Mouse (Mus musculus) spleen, adult 18-20 months (tissue): Measurements from ENCODE around the gene Rasal2.

Source experiments
- DNase-seq, 2 experiments: peaks; one replicate each; pipeline ENCODE4 v3.0.0; 2022; ENCODE audit warnings: mixed read lengths in 2 of 2

Gene Rasal2

DNA sequence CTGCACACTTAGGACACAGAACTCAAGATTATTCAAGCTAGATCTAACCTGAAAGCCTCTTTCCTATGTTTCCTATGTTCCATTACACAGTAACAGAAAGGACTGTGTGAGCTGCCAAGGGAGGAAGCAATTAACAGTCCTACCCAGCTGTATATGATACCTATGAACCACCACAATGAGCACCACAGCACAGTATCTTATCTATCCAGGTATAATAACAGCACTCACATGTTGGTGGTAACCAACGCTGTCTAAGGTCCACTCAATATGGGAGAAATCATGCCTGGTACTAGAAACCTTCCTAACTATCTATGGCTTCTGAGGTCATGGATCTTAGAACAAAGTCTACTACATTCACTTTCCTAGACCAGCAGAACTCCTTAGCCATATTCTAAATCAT is 89.3 kb downstream of the Rasal2 start:
- no peak for DNase-seq

DNA sequence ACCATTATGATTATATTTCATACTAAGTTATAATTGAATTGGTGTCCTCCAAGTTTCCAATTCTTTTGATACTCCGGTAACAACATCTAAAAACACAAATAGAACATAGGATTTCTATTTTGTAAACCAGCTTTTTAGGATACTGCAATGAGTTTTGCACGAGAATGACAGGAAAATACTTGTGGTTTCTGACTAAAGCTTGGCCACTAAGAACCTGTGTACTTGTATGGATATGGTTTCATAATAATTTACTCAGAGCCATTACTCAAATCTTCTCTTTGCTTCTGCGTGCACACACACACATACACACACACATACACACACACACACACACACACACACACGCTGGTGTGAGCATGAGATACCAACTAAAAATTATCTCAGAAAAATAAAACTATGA is 93.5 kb downstream of the Rasal2 start:
- DNase-seq: no peak

DNA sequence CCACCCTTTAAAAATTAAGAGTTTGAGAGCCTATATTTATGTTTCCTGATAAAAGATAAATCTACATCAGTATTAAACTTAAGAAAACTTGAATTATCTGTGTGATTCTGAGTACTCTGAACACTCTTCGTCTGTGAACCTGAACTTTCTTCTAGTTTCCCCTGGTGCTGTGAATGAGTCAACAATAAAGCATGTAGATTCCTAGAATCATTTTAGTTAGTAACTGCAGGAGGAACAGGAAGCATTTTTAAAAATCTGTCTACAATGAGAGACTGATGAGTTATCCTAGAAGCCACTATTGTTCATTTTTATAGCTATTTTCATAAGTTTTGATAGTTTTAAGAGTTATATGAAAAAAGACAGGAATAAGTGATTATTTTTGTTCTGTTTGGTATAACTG is 111.1 kb downstream of the Rasal2 start:
- DNase-seq: no peak

DNA sequence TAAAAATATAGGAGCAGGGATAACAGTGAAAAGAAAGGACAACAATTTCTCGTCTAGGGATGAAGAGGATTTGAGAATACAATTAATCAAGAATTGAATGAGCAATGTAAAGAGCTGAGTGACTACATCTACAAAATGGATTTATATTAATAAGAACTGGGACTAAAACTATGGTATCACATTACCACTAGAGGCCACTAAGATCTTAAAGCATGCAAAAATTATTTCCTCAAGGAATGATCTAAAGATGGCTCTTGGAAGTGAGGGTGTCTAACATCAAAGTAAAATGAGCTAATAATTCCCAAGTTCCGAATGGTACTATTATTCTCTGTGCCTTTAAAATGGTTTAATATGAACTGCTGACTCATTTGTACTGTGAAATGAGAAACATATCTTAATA is 112.8 kb downstream of the Rasal2 start:
- no peak for DNase-seq

DNA sequence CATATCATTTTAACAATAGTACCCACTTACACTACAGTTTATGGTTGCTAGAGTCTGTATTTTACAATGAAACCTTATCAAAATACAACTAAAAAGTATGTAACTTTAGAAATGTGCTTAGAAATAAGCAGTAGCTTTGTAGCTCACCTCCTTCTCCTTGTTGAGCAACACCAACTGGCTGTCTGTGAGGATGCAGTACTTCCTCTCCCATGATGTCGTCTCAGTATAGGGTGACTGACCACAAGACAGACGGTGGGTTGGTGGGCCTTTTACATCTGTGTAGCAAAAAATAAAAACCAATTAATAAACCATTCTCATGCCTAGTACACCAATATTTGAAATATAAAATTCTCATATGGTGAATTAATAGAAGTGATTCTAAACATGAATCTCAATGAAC is 113.4 kb downstream of the Rasal2 start:
- no peak for DNase-seq

DNA sequence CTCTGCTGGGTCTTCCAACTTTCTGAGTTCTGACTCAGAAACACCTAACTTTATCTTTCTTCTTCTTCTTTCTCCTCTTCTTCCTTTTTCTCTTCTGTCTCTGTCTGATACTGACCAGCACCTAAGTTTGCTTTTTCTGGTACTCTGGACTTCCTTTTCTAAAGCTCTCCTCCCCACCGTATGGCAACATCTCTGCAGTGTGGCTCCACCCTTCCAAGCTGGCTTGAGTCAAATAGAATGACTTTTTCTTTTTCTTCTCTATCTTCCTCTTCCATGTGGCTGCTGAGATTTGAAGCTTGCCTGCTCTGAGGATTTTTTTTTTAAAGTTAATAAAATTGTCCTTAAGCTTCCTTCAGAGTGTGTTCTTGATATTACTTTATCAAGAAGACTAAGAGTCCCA is 115.3 kb downstream of the Rasal2 start:
- DNase-seq: no peak

DNA sequence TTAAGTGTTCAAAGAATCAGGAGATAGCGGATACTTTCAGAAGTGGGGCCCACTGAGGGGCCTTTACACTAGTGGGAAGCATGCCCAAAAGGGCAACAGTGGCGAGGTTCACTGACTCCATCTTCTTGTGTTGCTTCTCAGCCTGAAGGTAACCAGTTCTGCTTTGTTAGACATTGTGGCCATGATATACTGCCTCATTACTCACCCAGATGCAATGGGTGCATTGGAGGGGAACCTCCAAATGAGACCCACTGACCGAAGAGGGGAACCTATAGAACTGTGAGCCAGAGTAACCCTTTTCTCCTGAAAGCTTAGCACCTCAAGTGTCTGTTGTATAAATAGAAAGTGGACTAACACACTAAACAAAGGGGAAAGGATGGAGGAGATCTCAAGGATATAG is 116.5 kb downstream of the Rasal2 start:
- no peak for DNase-seq

DNA sequence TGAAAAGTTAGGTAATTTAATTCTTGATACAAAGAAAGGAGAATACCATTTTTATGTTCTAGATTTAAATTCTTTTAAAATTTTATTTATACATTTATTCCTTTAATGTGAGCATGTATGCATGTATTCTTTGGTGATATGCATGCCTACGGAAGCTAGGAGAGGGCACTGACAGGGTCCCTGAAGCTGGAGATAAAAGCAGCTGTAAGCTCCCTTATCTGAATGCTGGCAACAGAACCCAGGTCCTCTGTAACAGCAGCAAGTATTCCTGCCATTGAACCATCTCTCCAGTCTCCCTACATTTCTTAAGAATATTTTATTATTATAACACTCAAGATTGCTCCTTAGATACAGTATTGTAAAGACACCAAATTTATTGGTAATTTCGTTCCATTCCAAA is 122.2 kb downstream of the Rasal2 start:
- no peak for DNase-seq

DNA sequence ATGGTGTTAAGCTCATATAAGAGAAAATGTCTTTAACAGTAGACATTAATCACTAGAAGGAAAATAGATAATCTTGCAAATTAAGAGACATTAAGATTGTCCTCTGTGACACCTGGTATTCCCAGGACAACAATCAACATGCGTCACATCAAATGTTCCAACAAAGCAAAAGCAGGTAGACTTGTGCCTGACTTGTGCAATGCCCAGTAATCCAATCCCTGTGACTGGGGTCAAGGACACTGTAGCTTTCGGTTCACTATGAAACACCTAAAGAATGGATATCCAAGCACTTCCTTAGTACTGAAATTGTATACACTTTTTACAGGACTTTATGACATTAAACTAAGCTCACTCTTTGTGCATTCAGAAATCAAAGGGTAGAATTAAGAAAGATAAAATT is 123.1 kb downstream of the Rasal2 start:
- no peak for DNase-seq

DNA sequence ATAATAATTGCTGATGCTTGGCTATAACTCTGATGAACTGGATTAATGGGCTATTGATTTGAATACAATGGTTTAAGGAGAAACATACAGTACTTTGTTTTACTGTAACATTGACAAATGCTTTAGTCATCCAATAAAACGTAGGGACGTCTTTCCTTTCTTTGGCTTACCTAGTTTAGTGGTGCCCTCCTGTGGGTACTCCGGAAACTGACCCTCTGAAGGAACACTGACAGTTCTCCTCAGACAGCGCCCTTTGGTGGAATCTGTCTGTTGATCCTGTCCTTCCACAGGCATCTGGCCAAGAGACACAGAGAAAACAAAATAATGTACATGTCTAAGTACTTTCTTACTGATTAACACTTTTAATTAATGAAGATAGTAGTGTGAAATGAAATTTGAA is 125.8 kb downstream of the Rasal2 start:
- DNase-seq: no peak

DNA sequence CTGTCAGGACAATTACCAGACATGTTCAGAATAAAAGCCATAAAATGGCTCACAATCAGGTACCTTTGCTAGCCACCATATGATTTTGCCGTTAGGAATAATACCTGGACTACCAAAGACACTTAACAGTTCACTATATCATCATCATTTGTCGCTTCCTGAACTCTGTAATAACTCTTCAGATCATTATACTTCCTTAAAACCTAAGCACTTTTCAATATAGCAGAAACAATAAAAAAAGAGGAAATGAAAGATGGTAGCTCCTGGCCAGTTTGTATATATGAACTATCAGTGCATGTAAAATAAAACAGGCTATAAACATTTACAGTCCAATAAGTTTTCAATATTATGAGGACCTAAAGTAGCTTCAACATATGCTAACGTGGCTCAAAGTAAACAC is 127.0 kb downstream of the Rasal2 start:
- DNase-seq: no peak

DNA sequence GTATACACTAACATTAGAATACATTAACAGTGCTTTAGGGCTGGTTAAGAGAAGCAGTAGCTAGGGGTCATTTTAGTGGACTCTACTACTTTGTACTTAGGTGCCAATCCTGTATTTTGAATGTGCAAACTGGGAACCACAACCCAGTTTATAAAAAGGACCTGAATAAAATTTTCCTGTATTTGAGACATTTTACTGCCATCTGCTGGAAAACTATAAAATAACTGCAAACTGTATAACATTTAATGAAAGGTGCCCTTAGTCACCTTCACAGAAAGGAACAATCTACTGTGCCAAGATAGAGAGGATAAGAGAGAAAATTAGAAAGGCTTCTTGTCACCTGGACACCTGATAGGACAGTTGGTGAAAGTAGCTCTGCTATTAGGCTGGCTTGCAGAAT is 131.6 kb downstream of the Rasal2 start:
- no peak for DNase-seq

DNA sequence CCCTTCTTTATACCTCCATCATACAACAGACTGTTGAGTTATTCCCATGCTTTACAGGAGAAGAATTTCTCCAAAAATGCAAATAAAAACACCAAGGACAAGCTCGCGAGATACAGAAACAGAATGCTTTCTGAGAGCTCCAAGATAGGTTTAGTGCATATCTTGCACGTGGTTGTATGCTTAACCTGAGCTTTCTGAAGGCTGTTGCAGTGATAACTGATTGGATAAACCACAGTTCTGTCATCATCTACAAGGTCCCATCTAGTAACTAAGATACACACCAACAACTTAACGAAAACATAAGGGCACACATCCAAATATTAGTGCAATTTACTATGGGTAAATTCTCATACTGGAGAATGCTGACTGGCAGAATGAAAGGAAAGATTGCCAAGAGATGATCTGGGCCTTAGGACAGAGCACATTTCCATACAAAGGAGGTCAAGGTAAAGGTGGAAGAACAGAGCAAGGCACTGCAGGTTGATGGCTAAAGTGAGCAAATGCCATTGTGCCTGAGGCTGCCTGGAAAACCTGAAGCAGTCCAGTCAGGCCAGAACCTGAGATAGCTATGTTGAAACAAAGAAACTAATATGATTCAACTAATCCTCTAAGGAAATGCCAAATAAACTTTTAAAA is 136.6 kb downstream of the Rasal2 start:
- DNase-seq: no peak

DNA sequence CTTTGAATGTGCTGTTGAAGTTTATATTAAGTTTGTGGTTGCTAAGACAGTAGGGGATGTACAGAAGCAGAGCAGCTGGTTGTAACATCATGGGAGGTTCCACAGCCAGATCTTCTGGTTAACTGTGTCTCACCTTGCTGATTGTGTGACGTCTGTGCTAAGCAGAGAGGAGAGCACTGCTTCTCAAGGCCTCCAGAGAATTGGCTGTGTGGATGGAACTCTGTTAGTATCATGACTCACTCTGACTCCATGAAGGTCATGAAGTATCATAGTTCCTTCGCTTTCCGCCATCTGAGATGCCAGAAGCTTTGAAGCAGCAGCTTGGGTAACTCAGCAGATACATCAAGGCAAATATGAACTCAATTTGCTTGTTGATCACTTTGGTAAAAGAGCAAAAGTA is 144.5 kb downstream of the Rasal2 start:
- no peak for DNase-seq

DNA sequence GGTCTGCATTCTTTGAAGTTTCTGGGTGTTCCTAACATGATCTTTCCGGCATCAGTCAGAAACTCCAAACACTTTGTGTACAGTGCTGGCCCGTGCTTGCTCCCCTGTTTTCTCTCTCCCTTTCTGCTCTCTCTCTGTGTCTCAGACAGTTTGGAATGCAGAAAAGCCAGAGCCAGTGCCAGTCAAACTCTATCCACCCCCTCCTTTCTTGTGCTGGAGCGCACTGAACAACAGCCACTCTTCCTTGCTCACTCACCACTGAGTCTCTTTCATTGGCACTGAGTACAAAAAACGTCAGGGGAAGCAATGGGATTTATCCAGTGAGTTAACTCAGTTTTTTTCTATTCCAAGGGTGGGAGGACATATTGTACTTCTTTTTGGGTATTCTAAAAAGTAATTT is 155.8 kb downstream of the Rasal2 start:
- DNase-seq: no peak

DNA sequence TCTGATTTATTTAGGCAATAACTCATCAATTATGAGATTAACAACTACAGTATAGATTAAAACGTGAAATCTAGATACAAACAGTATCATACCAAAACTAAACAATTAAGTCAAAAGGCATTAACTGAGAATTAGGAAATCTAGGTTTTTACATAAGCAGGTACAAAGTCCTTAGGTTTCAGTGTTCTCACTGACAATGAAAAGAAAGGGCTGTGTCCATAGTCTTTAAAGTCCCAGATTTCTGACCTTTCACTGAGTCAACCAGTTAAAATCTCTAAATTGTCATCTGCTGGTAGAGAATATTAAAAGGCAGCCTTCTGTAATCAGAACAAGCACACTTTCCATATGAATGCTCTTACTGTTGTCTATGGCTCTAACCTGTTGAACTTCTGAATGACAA is 156.6 kb downstream of the Rasal2 start:
- DNase-seq: no peak

DNA sequence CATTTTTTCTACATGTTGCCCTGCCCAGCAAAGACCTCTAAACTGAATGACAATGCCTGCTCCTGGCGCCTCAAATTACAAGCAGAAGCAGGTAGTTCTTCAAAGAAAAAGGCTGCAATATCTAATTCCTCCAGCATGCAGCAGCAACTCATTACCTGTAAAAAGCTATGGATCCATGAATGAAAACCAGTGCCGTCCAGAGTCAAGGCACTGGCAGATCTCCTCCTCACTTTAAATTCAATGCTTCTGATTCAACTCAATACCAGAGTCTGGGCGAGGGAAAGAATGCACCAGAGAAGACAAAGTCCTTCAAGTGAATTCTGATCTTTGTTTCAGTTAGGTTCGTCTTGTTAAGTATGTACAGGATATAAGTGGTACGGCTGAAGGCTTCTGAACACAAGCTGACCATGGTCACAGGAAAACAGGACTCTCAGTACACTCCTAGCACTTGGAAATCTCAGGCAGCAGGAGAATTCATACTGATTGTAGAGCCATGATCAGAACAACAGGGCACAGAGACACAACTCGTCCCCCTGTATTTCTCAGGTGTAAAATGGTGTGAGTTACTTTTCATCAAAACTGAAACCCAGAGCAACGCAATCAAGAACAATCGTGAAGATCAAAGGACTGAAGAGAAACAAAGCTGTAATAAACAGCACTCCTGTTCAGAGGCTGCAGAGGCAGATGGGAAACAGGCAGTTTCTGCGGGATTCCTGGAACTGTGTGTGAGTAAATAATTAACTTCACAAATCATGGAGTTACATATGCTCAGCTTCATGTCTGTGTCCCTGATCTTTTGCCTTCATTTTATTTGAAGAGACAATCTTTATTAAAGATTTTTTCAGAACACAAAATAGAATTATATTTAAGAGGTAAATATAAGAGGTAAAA is 158.6 kb downstream of the Rasal2 start:
- no peak for DNase-seq

DNA sequence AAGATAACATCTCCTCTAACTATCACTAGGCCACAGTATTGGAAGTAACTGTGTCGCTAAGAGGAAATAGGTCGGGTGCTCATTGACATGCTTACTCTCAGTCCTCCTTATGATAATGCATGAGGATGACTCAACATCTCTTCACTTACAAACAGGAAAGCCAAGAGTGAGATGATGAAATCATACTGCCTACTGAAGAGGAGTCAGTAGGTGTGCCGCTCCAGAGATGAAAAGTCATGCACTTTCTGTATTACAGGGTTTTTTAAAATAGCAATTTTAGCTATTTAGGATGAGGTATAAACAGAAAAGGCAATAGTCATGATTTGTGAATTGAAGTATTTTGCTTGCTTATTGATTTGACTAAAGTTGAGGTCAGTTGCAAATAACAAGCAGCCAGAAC is 164.3 kb downstream of the Rasal2 start:
- DNase-seq: no peak

DNA sequence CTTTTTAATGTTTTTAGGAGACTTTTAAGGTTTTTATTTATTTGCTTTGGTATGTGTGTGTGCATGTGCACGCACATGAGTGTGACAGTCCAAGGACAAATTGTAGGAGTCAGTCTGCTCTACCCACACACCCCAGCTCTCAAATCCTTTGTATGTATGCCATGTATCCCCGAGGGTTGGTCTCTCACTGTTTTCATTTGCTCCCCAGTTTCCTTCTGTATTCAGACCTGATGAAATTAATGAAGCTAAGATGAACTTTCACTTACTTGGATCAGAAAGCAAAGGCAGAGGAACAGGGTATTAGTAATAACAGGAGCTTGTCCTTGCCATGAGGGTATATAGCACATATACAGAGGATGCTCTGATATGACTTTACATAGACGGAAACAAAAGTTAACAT is 165.1 kb downstream of the Rasal2 start:
- no peak for DNase-seq

DNA sequence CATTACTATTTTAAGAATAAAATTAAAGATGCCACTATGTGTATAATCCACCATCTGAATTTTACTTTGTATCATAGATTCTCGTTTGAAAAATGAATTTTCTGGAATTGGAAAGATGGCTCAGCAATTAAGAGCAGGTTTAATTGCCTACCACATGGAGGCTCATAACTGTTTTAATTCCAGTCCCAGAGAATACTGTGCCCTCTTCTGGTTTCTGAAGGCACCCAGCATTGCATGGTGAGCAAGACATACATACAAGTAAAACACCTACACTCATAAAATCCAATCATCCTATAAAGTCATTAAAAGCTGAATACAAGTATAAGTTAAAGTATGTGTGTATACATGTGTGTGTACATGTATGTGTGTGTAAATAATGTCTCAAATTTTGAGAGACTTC is 165.6 kb downstream of the Rasal2 start:
- DNase-seq: no peak

DNA sequence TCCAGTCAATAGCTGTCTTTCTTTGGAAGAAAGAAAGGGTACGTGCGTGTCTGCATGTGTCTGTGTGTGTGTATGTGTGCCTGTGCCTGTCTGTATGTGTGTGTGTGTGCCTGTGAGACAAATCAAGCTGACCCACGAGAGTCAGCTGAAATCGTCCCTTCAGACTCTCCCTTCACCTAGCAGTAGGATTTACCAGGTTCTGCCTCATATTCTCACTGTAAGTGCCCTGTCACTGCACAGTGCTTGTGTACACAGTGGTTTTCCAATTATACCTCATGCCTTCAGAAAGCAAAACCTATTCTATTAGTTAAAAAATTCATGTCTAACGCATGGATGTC is 168.0 kb downstream of the Rasal2 start:
- DNase-seq: no peak

DNA sequence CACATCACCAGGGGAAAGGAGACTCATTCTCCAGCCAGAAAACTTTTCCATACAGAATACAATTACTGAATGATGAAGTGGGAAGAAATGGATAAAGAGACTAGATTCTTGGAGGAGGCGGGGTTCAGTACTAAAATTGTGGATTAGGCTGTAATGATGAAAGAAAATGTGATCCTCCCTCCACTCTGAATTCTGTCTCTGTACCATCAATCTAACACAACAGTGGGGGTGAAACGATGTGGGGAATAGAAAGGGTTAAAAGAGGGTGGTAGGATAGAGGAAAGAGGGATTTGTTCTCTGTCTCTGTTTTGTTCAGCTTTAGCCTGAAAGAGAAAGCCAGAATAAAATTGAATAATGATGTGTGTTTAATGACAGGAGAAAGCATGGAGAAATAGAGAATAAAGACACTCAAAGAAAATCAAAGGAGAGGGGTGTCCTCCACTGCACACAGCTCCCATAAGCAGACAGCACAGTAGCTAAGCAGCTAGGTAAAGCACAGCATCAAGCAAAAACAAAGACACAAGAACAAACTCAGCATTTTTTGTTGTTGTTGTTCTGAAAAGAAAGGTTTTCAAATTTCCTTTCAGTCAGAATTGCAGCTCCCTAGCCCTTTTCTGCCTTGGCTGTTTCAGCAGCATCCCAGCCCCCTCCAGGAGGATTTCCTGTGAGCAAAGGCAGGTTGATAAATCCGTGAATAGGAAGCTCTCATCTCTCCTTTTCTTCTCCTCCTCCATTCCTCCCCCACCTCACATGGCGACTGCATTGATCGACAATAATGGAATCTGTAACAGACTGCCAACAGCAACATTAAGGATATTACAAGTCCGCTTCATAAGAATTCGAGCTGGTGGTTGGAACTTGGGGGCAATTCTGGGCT is 168.6 kb downstream of the Rasal2 start:
- DNase-seq: no peak

DNA sequence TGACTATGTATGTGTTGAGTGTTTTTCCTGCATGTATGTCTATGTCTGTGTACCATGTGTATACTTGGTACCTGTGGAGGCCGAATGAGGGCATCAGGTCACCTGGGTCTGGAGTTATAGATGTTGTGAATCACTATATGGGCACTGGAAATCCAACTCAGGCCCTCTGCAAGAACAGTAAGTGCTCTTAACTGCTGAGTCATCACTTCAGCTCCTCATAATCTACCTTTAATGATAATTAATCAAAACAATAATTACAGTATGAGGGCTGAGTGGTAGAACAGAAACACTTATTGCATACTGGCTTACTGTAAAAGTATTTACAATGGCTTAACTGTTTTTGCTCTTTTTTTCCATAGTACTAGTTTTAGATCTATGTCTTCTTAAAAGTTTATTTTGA is 172.7 kb downstream of the Rasal2 start:
- no peak for DNase-seq
